Mouse (Mus musculus) embryonic fibroblast, embryonic 13.5 days (primary cell): ENCODE data around the gene Gtf2e1. TPM values are rescaled to one million over a fixed set of nuclear protein-coding genes. Genes with fewer than 3 reads are reported as not detected.
A peak's percentile ranks its signal among the peaks of the same experiment; 100 is the strongest.

Experiments used
- H3K27ac ChIP-seq: 2 replicates; pipeline ENCODE4 v1.5.1; 2012; ENCODE audit warnings: low read length, control low read depth, inconsistent platforms; ENCODE audit not compliant: insufficient read depth
- H3K4me1 ChIP-seq: 2 replicates; pipeline ENCODE4 v1.6.1; 2011; ENCODE audit warnings: low read length; ENCODE audit not compliant: control insufficient read depth, insufficient read depth
- H3K4me3 ChIP-seq: 2 replicates; pipeline ENCODE4 v1.5.1; 2011; ENCODE audit warnings: mild to moderate bottlenecking, control low read depth, low read length; ENCODE audit not compliant: insufficient read depth
- CTCF ChIP-seq: IDR thresholded peaks from 2 replicates; pipeline ENCODE4 v1.5.1; 2011; ENCODE audit warnings: mild to moderate bottlenecking, control low read depth, low read length, moderate library complexity, borderline replicate concordance; ENCODE audit not compliant: insufficient read depth
- POLR2A ChIP-seq: IDR thresholded peaks from 2 replicates; pipeline ENCODE4 v1.6.1; 2011; ENCODE audit warnings: low read depth, mild to moderate bottlenecking, control low read depth, low read length, moderate library complexity
- polyA plus RNA-seq: library from polyadenylated mRNA; stranded (reverse); fragments of >200 nt; gene quantifications from 2 replicates; pipeline ENCODE4 v1.2.4, GENCODE M21; 2011; ENCODE audit warnings: low read depth; ENCODE audit not compliant: missing spikeins, insufficient read length

The Gtf2e1 gene
- polyA plus RNA-seq = 21.5 and 29.1 TPM in 2 replicates

- peak within 1 kb of the TSS; percentile 91 for H3K4me3 ChIP-seq
- TF ChIP-seq POLR2A (peak; percentile 96), CTCF (no peak)
Measured at GRCm38 (mm10) chr16:37539611-37540580, at the start of gene Gtf2e1, which contains the start of gene Rabl3. Gene Gtf2e1, minus strand, starts transcription at chr16:37539789. Gene Rabl3, plus strand, starts transcription at chr16:37539885.

GRCm38 (mm10) chr16:37585129-37585563 is 45.6 kb upstream of the Gtf2e1 start:
- Histone ChIP-seq H3K4me3 (no peak overlapping the region), H3K4me1 (0 out of 2 replicates have a peak, but pooled peaks cover 2% of the 10 kb centered on the region), H3K27ac (no peak overlapping the region)
- TF ChIP-seq CTCF (no peak), POLR2A (no peak)

More at GRCm38 (mm10) chr16:37539611-37540580, at the start of gene Gtf2e1, which contains the start of gene Rabl3:
- Histone ChIP-seq H3K4me1 (no peaks in the 10 kb centered on the region), H3K27ac (peak within 1 kb of the TSS; percentile 85)

GRCm38 (mm10) chr16:37584218-37585035 is 44.8 kb upstream of the Gtf2e1 start:
- Histone ChIP-seq H3K27ac (no peak overlapping the region), H3K4me1 (0 out of 2 replicates have a peak, but pooled peaks cover 2% of the 10 kb centered on the region), H3K4me3 (peak overlapping the region; percentile 5)
- TF ChIP-seq CTCF (no peak), POLR2A (no peak)

- Histone ChIP-seq H3K4me3 (no peak overlapping the region; the same call in 1 of the 2 replicates), H3K27ac (no peak overlapping the region), H3K4me1 (0 out of 2 replicates have a peak, but pooled peaks cover 2% of the 10 kb centered on the region)
- no peak for TF ChIP-seq CTCF
- no peak for TF ChIP-seq POLR2A
Measured at GRCm38 (mm10) chr16:37583801-37584200, 44.2 kb upstream of the Gtf2e1 start.

- H3K4me3 ChIP-seq = no peak overlapping the region
- no peak for TF ChIP-seq POLR2A
- no peak for TF ChIP-seq CTCF
- H3K27ac ChIP-seq = no peak overlapping the region
- H3K4me1 ChIP-seq = 0 out of 2 replicates have a peak, but pooled peaks cover 2% of the 10 kb centered on the region
Measured at GRCm38 (mm10) chr16:37583306-37583705, 43.7 kb upstream of the Gtf2e1 start.

- Histone ChIP-seq H3K4me1 (0 out of 2 replicates have a peak, but pooled peaks cover 2% of the 10 kb centered on the region), H3K27ac (no peak overlapping the region), H3K4me3 (no peak overlapping the region)
- TF ChIP-seq CTCF = no peak
- TF ChIP-seq POLR2A = no peak
Measured at GRCm38 (mm10) chr16:37581901-37582300, 42.3 kb upstream of the Gtf2e1 start.

GRCm38 (mm10) chr16:37580651-37581050 is 41.1 kb upstream of the Gtf2e1 start:
- no peak overlapping the region for H3K27ac ChIP-seq
- H3K4me1 ChIP-seq = 0 out of 2 replicates have a peak, but pooled peaks cover 2% of the 10 kb centered on the region
- TF ChIP-seq CTCF (no peak), POLR2A (no peak)
- no peak overlapping the region for H3K4me3 ChIP-seq

- H3K4me1 ChIP-seq = 0 out of 2 replicates have a peak, but pooled peaks cover 2% of the 10 kb centered on the region
- H3K27ac ChIP-seq = no peak within 1 kb of the TSS
- TF ChIP-seq CTCF (no peak), POLR2A (no peak)
- no peak within 1 kb of the TSS for H3K4me3 ChIP-seq
Measured at GRCm38 (mm10) chr16:37579994-37580393, 40.4 kb upstream of the Gtf2e1 start, which contains the start of gene Hgd. Gene Hgd, plus strand, starts transcription at chr16:37580153.

- H3K27ac ChIP-seq = no peak overlapping the region
- TF ChIP-seq CTCF = no peak
- TF ChIP-seq POLR2A = no peak
- H3K4me1 ChIP-seq = 0 out of 2 replicates have a peak, but pooled peaks cover 2% of the 10 kb centered on the region
- no peak overlapping the region for H3K4me3 ChIP-seq
Measured at GRCm38 (mm10) chr16:37579591-37579990, 40.0 kb upstream of the Gtf2e1 start.
